Mouse (Mus musculus) CH12.LX (cell line): Measurements from ENCODE around the gene Ccnb1.

Experiments
- CTCF ChIP-seq, 2 experiments: IDR thresholded peaks in 1 of 2; conservative IDR thresholded peaks in 1 of 2; 2 replicates each; pipeline ENCODE4 v1.5.1; 2011 to 2012; ENCODE audit warnings: low read depth in 2 of 2, low read length in 2 of 2, improper control_type of control experiment in 1 of 2, inconsistent platforms in 1 of 2, mild to moderate bottlenecking in 1 of 2, moderate library complexity in 1 of 2
- MAX ChIP-seq: IDR thresholded peaks from 2 replicates; pipeline ENCODE4 v1.6.1; 2011; ENCODE audit warnings: low read length, improper control_type of control experiment
- POLR2A ChIP-seq: IDR thresholded peaks from 2 replicates; pipeline ENCODE4 v1.6.1; 2011; ENCODE audit warnings: low read depth, mild to moderate bottlenecking, improper control_type of control experiment, low read length

GRCm38 (mm10) chr13:100797171-100797570 is 10.8 kb upstream of the Ccnb1 start:
- TF ChIP-seq POLR2A: no peak
- no peak for TF ChIP-seq CTCF (conservative IDR thresholded peaks at IDR 0.05 in 1 of 2, IDR thresholded peaks at IDR 0.05 in 1 of 2; ENCODE audit: low read depth in 2 of 2, low read length in 2 of 2)
- no peak for TF ChIP-seq MAX
